Mouse (Mus musculus) spleen, postnatal 14 days (tissue): ENCODE data around the gene Atf6b.

Source experiments
- DNase-seq, 2 experiments: peaks; one replicate each; pipeline ENCODE4 v3.0.0; 2021 to 2022; ENCODE audit warnings: low spot score in 2 of 2

Atf6b gene

GRCm38 (mm10) chr17:34646906-34647787 is at the start of gene Atf6b:
Gene Atf6b, plus strand, starts transcription at chr17:34647146.
- DNase-seq = peak; percentile 84 to 87

DNA sequence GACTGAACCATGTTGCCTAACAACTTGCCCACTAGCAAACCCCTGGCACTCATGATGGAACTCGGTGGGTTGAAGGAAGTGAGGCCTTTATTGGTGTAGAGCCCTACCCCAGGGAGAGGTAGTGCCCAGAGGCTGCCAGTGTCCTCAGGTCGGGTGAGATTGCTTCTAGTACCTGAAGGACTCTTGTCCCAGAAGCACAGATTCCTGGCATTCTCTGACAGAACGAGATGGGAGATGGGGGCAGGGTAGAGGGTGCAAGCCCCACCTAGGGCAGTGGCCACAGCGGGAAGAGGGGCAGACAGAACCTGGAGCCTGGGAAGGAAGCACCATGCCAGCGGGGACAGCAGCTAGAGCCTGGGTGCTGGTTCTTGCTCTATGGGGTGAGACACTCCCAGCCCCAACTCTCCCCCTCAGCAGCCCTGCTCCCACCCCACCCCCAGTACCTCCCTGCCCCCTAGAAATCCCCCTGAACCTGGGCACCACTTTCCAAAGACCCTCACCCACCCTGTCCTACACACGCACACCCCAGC is 49.3 kb upstream of the Atf6b start, which contains the start of gene Ager:
Gene Ager, plus strand, starts transcription at position 297 of the 530 bp plus-strand sequence.
- no peak for DNase-seq

DNA sequence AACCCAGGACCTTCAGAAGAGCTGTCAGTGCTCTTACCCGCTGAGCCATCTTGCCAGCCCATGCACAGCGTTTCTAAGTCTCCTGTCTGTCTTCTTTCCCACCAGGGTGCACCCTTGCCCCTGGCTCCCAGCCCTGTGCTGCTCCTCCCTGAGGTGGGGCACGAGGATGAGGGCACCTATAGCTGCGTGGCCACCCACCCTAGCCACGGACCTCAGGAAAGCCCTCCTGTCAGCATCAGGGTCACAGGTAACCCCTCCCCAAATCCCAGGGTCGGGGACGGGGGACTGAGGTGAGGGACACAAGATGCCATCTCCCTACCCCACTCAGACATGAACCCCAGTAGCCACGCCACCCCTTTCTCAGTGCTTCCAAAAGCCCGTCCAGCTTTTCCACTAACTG is 47.1 kb upstream of the Atf6b start:
- no peak for DNase-seq

DNA sequence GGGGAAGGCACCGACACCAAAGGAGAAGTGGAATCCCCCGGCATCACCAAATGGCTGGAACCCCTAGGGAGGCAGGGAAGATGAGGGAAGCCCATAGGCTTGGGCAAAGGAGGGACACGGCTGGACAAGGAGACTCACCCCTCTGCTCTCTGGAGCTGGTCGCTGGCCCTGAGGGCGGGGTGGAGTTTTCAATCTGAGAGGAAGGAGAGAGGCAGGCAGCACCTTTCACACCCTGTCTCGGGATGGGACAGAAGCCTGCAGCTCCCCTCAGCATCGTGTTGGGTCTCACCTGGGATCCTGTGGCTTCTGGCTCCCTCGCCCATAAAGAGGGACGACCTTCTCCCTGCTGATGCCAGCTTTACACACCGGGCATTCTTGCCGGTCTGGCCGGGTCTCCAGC is 45.1 kb upstream of the Atf6b start:
- no peak for DNase-seq

DNA sequence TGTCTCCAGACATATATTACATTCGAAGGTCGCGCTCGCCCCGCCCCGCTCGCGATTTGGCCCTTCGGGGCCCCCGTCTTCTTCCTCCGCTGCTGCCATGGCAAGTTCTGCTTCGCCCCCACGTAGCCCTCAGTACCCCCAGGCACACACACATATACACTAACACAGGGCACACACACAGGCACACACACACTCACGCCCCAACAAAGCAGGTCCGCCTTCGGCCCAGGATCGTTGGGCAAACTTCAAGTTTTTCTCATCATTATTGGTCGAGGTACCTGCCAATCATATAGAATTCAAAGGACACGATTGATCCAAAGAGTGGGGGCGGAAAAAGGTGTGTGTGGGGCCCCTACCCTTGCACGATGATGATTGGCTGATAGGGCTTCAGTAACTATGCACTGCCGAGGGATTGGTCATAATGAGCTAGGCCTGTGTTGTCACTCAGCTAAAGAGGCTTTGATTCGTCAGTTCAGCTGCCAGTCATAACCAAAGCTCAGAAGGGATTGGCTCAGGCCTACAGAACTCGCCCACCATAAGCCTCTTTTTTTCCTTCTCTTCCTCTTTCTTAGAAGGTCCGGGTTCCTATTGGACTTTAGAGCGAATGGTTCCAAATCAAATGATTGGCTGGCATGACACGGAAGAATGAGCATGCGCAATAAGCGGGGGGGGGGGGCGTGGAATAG is 43.4 kb upstream of the Atf6b start, which contains the start of gene Rnf5:
Gene Rnf5, minus strand, starts transcription at position 316 of the 686 bp plus-strand sequence.
- DNase-seq = peak; percentile 89 to 97

- peak; percentile 92 to 96 for DNase-seq
Measured at GRCm38 (mm10) chr17:34604061-34604508, 42.9 kb upstream of the Atf6b start, which contains the start of gene Agpat1. Gene Agpat1, plus strand, starts transcription at chr17:34604262.

DNA sequence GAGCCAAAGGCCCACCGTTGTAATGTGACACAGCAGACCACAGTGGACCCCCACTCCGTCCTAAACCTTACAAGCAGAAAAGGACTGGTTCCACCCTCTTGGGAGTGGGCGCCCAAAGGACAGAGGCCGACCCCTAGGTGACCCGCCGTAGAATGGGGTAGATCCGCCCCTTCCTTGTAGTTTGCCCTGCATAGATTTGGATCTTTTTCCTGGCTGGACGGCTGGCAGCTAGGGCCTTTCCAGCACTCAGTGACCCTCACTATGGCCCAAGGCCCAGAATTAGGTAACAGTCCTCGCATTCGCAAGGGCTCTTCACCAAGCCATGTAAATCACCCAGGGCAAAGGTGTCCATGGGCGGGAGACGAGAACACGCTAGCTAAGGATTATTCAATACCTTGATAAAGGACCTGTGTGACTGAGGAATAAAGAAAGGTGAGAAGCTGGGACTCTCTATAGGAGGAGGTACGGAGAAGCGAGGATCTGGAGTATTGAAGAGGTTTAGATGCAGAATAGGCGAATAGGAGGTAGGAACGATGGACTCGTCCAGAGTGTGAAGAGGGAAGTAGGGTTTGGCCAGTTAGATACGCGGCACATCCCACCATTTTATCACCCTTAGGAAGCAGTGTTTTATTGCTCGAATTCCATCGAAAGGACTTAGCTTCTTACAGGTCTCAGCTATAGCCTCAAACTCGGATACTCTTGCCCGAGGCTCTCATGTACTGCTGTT is 42.3 kb upstream of the Atf6b start:
- no peak for DNase-seq

GRCm38 (mm10) chr17:34605609-34606008 is 41.3 kb upstream of the Atf6b start:
- peak; percentile 87 to 89 for DNase-seq

DNA sequence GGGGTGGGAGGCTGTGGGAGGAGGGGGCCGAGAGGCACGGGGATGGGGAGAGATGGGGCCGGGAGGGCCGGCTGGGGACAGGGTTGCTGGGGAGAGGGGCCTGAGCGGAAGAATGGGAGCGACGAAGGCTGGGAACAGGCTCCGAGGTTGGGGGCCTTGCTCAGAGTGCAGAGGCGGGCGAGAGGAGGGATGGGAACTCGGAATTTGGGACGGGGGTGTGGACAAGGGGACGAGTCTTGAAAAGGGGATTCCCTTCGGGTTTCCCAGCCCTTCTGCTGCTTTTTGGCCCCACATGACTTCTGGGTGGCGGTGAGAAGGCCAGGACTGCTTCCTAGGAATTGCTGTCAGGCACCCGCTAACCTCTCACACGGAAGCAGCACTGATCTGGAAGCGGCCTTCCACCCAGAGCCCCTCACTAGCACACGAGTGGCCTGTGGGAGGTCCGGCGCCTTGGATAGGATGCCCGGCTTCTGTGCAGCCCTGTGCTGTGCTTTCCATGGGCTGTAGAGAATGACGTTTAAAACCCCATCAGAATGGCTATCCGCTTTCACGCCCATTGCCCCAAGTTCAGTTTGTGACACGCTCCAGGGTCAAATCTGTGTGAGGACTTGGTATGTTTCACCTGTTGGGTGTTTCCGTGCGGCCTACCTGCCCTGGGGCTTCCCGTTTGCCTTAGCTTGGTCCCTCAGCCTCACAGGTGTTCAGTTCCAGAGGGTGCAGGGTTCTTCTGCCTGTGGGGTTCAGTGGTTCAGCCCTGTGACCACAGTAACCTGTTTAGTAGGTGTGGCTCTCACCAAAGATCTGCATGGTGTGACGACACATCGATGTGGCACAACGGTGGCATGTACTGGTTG is 40.5 kb upstream of the Atf6b start:
- no peak for DNase-seq

GRCm38 (mm10) chr17:34607997-34608396 is 38.9 kb upstream of the Atf6b start:
- DNase-seq = no peak

- DNase-seq = no peak
Measured at GRCm38 (mm10) chr17:34611050-34611449, 35.9 kb upstream of the Atf6b start.

GRCm38 (mm10) chr17:34613054-34613645 is 33.8 kb upstream of the Atf6b start:
- no peak for DNase-seq

GRCm38 (mm10) chr17:34613830-34614229 is 33.1 kb upstream of the Atf6b start:
- DNase-seq = no peak

DNA sequence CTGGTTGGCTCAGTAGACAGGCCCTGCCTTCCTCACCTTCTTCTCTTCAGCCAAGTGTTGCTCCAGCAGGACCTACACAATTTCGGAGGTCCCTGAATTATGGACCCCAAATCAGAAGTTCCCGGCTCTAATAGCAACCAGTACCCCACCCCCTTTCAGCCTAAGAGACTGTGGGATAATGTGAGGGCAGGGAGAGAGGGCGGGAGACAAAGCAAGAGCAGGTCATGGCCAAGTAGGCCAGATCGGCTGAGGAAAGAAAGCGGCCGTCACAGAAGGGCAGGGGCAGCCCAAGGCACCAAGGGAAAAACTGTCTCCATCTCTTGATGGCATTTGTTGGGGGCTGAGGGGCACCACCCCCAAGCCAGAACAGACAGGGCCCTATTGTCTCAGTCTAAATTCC is 31.1 kb upstream of the Atf6b start, which contains the start of gene Egfl8:
Gene Egfl8, minus strand, starts transcription at position 101 of the 400 bp plus-strand sequence.
- DNase-seq = no peak

DNA sequence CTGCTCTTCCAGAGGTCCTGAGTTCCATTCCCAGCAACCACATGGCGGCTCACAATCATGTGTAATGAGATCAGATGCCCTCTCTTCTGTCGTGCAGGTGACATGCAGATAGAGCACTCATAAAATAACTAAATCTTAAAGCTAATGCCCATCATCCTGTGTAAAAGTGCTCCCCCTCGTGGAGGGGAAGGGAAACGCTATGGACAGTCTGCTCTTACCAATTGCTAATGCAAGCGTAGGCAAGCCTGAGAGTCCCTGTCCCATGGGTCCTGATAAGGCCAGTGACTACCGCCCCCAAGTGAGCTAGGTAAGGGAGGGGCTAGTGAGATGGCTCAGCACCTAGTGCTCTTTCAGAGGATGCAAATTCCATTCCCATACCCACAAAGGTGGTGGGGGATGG is 27.9 kb upstream of the Atf6b start:
- peak; percentile 64 to 76 for DNase-seq

GRCm38 (mm10) chr17:34621006-34621405 is 25.9 kb upstream of the Atf6b start:
- DNase-seq = no peak

GRCm38 (mm10) chr17:34623161-34623560 is 23.8 kb upstream of the Atf6b start:
- DNase-seq = no peak

DNA sequence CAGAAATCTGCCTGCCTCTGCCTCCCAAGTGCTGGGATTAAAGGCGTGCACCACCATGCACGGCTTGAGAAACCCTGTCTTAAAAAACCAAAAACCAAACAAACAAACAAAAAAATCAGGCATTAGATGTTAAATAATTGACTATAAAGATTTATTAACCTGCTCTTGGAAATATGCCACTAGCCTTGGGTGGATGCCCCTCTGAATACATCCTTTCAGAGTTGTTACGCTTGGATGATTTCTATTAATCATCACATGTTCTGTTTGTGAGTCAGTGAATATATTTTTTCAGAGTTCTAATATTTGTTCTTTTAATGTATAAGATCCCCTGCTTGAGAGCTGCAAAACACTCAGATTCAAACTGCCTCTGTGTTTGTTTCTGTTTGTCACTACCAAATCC is 22.0 kb upstream of the Atf6b start:
- DNase-seq = no peak

GRCm38 (mm10) chr17:34626062-34626772 is 20.7 kb upstream of the Atf6b start:
- no peak for DNase-seq

GRCm38 (mm10) chr17:34626773-34627092 is 20.2 kb upstream of the Atf6b start:
- no peak for DNase-seq
